Mouse (Mus musculus) kidney, postnatal 0 days (tissue): Measurements from ENCODE around the gene Pappa. TPM values are rescaled to one million over a fixed set of nuclear protein-coding genes. Genes with fewer than 3 reads are reported as not detected.

Source experiments
- ATAC-seq: fragments of 200-750 bp; cut with Nextera tagmentation; replicated peaks from 2 replicates; pipeline ENCODE4 v1.8.0; 2017; ENCODE audit warnings: low read depth, moderate number of reproducible peaks, moderate TSS enrichment, moderate library complexity; ENCODE audit not compliant: low FRiP score
- DNase-seq: peaks from one replicate; pipeline ENCODE4 v3.0.0-alpha.2; 2016; ENCODE audit warnings: low spot score
- H3K27ac ChIP-seq: fragments of 300-500 bp; sonication (generic); 2 replicates; pipeline ENCODE4 v1.5.1; 2014; ENCODE audit warnings: mild to moderate bottlenecking
- H3K27me3 ChIP-seq: fragments of 300-500 bp; sonication (generic); 2 replicates; pipeline ENCODE4 v1.6.1; 2014; ENCODE audit warnings: low read length, mixed read lengths; ENCODE audit not compliant: insufficient read depth
- H3K36me3 ChIP-seq: fragments of 300-500 bp; sonication (generic); 2 replicates; pipeline ENCODE4 v1.6.1; 2014; ENCODE audit warnings: low read length, mixed read lengths; ENCODE audit not compliant: insufficient read depth
- H3K4me1 ChIP-seq: fragments of 300-500 bp; sonication (generic); replicated peaks from 2 replicates; pipeline ENCODE4 v1.6.1; 2014; ENCODE audit warnings: antibody characterized with exemption, low read length, mixed read lengths; ENCODE audit not compliant: insufficient read depth
- H3K4me2 ChIP-seq: fragments of 300-500 bp; sonication (generic); 2 replicates; pipeline ENCODE4 v1.6.1; 2014; ENCODE audit warnings: mild to moderate bottlenecking, low read length, moderate library complexity, mixed read lengths
- H3K4me3 ChIP-seq: fragments of 300-500 bp; sonication (generic); replicated peaks from 2 replicates; pipeline ENCODE4 v1.5.1; 2014; ENCODE audit warnings: low read depth, low read length
- H3K9ac ChIP-seq: fragments of 300-500 bp; sonication (generic); 2 replicates; pipeline ENCODE4 v1.6.1; 2014; ENCODE audit warnings: low read depth, low read length
- H3K9me3 ChIP-seq: fragments of 300-500 bp; sonication (generic); replicated peaks from 2 replicates; pipeline ENCODE4 v1.6.1; 2016; ENCODE audit warnings: low read length, inconsistent platforms, mixed read lengths
- CTCF ChIP-seq: IDR thresholded peaks from 2 replicates; pipeline ENCODE4 v1.5.1; 2016; ENCODE audit warnings: antibody characterized with exemption, low read depth, mild to moderate bottlenecking, moderate library complexity
- WGBS: fragments of 180-500 bp; shearing (Covaris S2); extraction: QIAGEN DNeasy Blood & Tissue Kit; methylation state at CpG from one replicate; pipeline ENCODE4 v1.1.7; 2014; 5-methylcytosine and 5-hydroxymethylcytosine counted together
- polyA plus RNA-seq: library from polyadenylated mRNA; unstranded; fragments of >200 nt; fragmentation: Nextera tagmentation; extraction: Ambion mirVana; gene quantifications from 2 replicates; pipeline ENCODE4 v1.2.1, GENCODE M21; 2015

Pappa gene
- polyA plus RNA-seq, 1 experiment from 2014 or later: 1.7 TPM

GRCm38 (mm10) chr4:65285165-65285564 is 161.2 kb downstream of the Pappa start:
- H3K4me1 ChIP-seq: no peaks in the 10 kb centered on the region
- TF ChIP-seq CTCF: no peak
- ATAC-seq (no peak), DNase-seq (no peak)
- no peaks in the 10 kb centered on the region for H3K27me3 ChIP-seq
- H3K27ac ChIP-seq: no peak overlapping the region
- WGBS: 59% methylated on average over 1 of the region's 1 CpGs
- no peak overlapping the region for H3K9ac ChIP-seq
- H3K4me2 ChIP-seq: no peak overlapping the region
- H3K4me3 ChIP-seq: no peak overlapping the region
- no peaks in the 10 kb centered on the region for H3K9me3 ChIP-seq
- no peaks in the 10 kb centered on the region for H3K36me3 ChIP-seq

- TF ChIP-seq CTCF: no peak
- Histone ChIP-seq H3K9me3 (no peaks in the 10 kb centered on the region), H3K4me2 (no peak overlapping the region), H3K27ac (no peak overlapping the region), H3K4me3 (no peak overlapping the region), H3K27me3 (no peaks in the 10 kb centered on the region), H3K4me1 (no peaks in the 10 kb centered on the region), H3K9ac (no peak overlapping the region), H3K36me3 (no peaks in the 10 kb centered on the region)
- 35% methylated on average over 3 of the region's 3 CpGs for WGBS
- DNase-seq (peak; percentile 3), ATAC-seq (no peak)
Measured at GRCm38 (mm10) chr4:65289247-65289646, 165.3 kb downstream of the Pappa start.

GRCm38 (mm10) chr4:65295741-65296140 is 171.8 kb downstream of the Pappa start:
- no peaks in the 10 kb centered on the region for H3K9me3 ChIP-seq
- ATAC-seq: no peak
- no peaks in the 10 kb centered on the region for H3K36me3 ChIP-seq
- no peak overlapping the region for H3K27ac ChIP-seq
- TF ChIP-seq CTCF: no peak
- WGBS: 75% methylated on average over 1 of the region's 1 CpGs
- DNase-seq: no peak
- H3K4me2 ChIP-seq: no peak overlapping the region
- H3K4me1 ChIP-seq: no peaks in the 10 kb centered on the region
- no peak overlapping the region for H3K4me3 ChIP-seq
- H3K9ac ChIP-seq: no peak overlapping the region
- H3K27me3 ChIP-seq: no peaks in the 10 kb centered on the region

GRCm38 (mm10) chr4:65296356-65296967 is 172.5 kb downstream of the Pappa start:
- no peaks in the 10 kb centered on the region for H3K9me3 ChIP-seq
- no peak overlapping the region for H3K4me3 ChIP-seq
- H3K4me2 ChIP-seq: no peak overlapping the region
- DNase-seq (no peak), ATAC-seq (no peak)
- no peak overlapping the region for H3K9ac ChIP-seq
- TF ChIP-seq CTCF: no peak
- H3K36me3 ChIP-seq: no peaks in the 10 kb centered on the region
- 66% methylated on average over 7 of the region's 7 CpGs for WGBS
- no peaks in the 10 kb centered on the region for H3K4me1 ChIP-seq
- no peaks in the 10 kb centered on the region for H3K27me3 ChIP-seq
- H3K27ac ChIP-seq: no peak overlapping the region

GRCm38 (mm10) chr4:65296968-65297499 is 173.1 kb downstream of the Pappa start:
- no peak overlapping the region for H3K4me2 ChIP-seq
- no peak for TF ChIP-seq CTCF
- H3K4me3 ChIP-seq: no peak overlapping the region
- no peaks in the 10 kb centered on the region for H3K27me3 ChIP-seq
- DNase-seq: no peak
- H3K4me1 ChIP-seq: no peaks in the 10 kb centered on the region
- no peak overlapping the region for H3K9ac ChIP-seq
- 44% methylated on average over 13 of the region's 13 CpGs for WGBS
- ATAC-seq: no peak
- H3K36me3 ChIP-seq: no peaks in the 10 kb centered on the region
- no peak overlapping the region for H3K27ac ChIP-seq
- H3K9me3 ChIP-seq: no peaks in the 10 kb centered on the region

GRCm38 (mm10) chr4:65298212-65299181 is 174.5 kb downstream of the Pappa start:
- 70% methylated on average over 9 of the region's 9 CpGs for WGBS
- no peaks in the 10 kb centered on the region for H3K27me3 ChIP-seq
- no peak for TF ChIP-seq CTCF
- ATAC-seq (no peak), DNase-seq (peak; percentile 10)
- no peak overlapping the region for H3K9ac ChIP-seq
- H3K4me2 ChIP-seq: no peak overlapping the region
- no peak overlapping the region for H3K27ac ChIP-seq
- no peaks in the 10 kb centered on the region for H3K36me3 ChIP-seq
- H3K4me1 ChIP-seq: no peaks in the 10 kb centered on the region
- no peaks in the 10 kb centered on the region for H3K9me3 ChIP-seq
- no peak overlapping the region for H3K4me3 ChIP-seq
